Mouse (Mus musculus): ENCODE data around the gene Agbl4. TPM values are rescaled to one million over a fixed set of nuclear protein-coding genes. Genes with fewer than 3 reads are reported as not detected.

Agbl4 gene
- polyA plus RNA-seq, 1 experiment from 2014 or later: not detected

GRCm38 (mm10) chr4:111417716-111418115, 1020.3 kb downstream of the Agbl4 start:
- H3K79me2 ChIP-seq (ENCODE audit: inconsistent target): no peaks in the 10 kb centered on the region
- WGBS (ENCODE audit: missing documents): 93% methylated on average over 4 of the region's 5 CpGs
- no peak overlapping the region for H3K27ac ChIP-seq
- no peaks in the 10 kb centered on the region for H3K36me3 ChIP-seq (ENCODE audit: inconsistent target)
- H3K4me3 ChIP-seq (ENCODE audit: inconsistent target): no peak overlapping the region

DNA sequence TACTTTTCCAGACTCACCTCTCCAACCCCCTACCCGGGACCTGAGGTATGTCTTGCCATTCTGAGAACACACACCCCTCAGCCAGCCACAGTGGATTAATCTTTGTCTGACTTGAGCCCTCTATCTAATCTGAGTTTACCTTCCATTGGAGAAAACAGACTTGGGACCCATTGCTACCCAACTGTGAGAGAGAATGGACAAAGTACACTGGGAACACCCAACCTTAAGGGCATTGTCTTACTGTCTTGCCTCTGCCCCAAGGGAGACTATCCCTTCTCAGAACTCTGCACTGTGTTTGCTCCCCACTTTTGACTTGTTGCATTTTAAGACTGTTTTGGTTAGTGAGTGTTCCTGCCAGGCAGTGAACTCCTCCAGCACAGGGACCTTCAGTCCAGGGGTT, 1022.0 kb downstream of the Agbl4 start:
- Histone ChIP-seq H3K27ac (no peak overlapping the region), H3K79me2 (ENCODE audit: inconsistent target) (no peaks in the 10 kb centered on the region), H3K36me3 (ENCODE audit: inconsistent target) (no peaks in the 10 kb centered on the region), H3K4me3 (ENCODE audit: inconsistent target) (no peak overlapping the region)
- WGBS (ENCODE audit: missing documents): 100% methylated on average over 1 of the region's 1 CpGs

GRCm38 (mm10) chr4:111420031-111420430, 1022.6 kb downstream of the Agbl4 start:
- H3K4me3 ChIP-seq (ENCODE audit: inconsistent target): no peak overlapping the region
- no peaks in the 10 kb centered on the region for H3K36me3 ChIP-seq (ENCODE audit: inconsistent target)
- 91% methylated on average over 3 of the region's 3 CpGs for WGBS (ENCODE audit: missing documents)
- H3K79me2 ChIP-seq (ENCODE audit: inconsistent target): no peaks in the 10 kb centered on the region
- no peak overlapping the region for H3K27ac ChIP-seq

DNA sequence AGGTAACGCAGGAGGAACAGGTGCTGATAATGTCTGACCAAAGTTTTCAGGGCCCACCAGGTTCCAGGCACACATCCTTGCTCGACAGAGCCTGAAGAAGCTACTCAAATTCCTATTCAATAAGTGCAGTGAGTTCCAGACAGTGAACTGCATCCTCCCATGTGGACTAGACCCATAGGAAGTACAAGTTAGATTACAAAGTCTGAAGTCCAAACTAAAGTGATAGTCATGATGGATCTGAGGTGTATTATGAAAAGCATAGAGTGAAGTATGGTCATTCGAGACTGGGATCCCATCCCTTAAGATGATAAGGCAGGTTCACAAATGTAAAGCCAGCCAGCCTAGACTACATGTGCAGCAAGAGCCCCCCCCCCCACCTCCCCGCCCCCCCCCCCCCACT, 1023.5 kb downstream of the Agbl4 start:
- H3K36me3 ChIP-seq (ENCODE audit: inconsistent target): no peaks in the 10 kb centered on the region
- H3K27ac ChIP-seq: no peak overlapping the region
- no peak overlapping the region for H3K4me3 ChIP-seq (ENCODE audit: inconsistent target)
- 87% methylated on average over 4 of the region's 4 CpGs for WGBS (ENCODE audit: missing documents)
- H3K79me2 ChIP-seq (ENCODE audit: inconsistent target): no peaks in the 10 kb centered on the region

DNA sequence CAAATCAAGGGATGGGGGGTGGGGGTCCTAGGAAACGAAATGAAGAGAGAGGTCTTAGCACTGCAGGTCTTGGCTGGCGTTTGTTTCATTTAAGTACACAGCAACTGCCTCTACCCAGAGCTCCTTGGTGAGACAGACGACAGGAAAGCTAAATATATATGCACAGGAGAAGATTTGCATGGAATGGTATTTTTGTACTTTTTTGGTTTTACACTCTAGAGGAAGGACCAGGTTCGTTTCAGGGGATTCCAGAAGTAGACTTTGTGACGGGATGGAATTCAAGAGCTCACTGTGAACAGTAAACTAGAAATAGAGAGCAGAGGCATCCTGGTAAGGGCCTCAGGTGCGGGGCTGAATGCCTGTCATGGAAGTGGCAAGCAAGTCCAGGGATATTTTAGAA, 1024.3 kb downstream of the Agbl4 start:
- H3K36me3 ChIP-seq (ENCODE audit: inconsistent target): no peaks in the 10 kb centered on the region
- H3K27ac ChIP-seq: no peak overlapping the region
- 89% methylated on average over 6 of the region's 6 CpGs for WGBS (ENCODE audit: missing documents)
- H3K4me3 ChIP-seq (ENCODE audit: inconsistent target): no peak overlapping the region
- H3K79me2 ChIP-seq (ENCODE audit: inconsistent target): no peaks in the 10 kb centered on the region

DNA sequence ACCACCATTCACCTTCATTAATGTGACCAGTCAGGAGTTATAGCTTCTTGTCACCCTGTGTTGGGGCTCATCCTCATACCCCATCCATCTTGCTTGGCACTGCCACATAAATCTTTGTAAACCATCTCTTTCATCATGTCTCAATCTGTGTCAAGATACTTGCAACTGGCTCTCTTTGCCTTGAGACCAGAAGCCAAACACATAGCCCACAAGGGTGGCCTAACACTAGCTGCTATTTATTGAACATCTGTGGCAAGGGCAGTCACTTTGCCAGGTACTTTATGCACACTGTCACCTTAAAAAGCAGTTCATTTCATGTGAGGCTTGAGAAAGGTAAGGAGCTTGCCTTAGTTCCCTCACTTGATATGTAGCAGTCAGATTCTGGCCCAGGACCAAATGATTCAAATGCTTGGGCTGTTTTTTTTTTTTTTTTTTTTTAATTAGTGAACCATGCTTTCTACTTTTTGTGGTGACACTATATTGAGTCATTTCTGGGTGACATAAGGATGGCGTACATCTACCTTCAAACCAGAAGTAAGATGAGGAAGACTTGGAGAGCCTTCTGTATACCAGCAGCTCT, 1027.0 kb downstream of the Agbl4 start:
- Histone ChIP-seq H3K36me3 (ENCODE audit: inconsistent target) (no peaks in the 10 kb centered on the region), H3K79me2 (ENCODE audit: inconsistent target) (no peaks in the 10 kb centered on the region), H3K27ac (no peak overlapping the region), H3K4me3 (ENCODE audit: inconsistent target) (no peak overlapping the region)
- WGBS (ENCODE audit: missing documents): 88% methylated on average over 1 of the region's 1 CpGs

GRCm38 (mm10) chr4:111425170-111425569, 1027.7 kb downstream of the Agbl4 start:
- Histone ChIP-seq H3K4me3 (ENCODE audit: inconsistent target) (no peak overlapping the region), H3K36me3 (ENCODE audit: inconsistent target) (no peaks in the 10 kb centered on the region), H3K79me2 (ENCODE audit: inconsistent target) (no peaks in the 10 kb centered on the region), H3K27ac (no peak overlapping the region)
- 71% methylated on average over 6 of the region's 6 CpGs for WGBS (ENCODE audit: missing documents)

DNA sequence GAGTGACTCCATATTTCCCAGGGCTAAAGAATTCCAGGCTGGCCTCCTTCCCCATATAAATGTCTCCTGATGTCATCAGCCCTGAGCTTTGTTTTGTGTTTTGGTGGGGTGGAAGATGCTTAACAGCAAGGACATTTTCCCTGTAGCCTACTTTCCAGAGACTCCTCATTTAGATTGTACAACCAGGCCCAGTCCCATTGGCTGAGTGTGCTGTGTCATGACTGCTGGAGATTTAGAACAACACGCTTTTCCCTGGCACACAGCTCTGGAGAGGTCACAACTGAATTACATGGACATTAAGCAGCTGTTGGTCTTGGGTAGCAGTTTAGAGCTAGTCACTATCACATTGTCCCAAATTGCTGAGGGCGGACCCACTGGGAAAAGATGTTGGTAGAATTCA, 1033.7 kb downstream of the Agbl4 start:
- 94% methylated on average over 2 of the region's 2 CpGs for WGBS (ENCODE audit: missing documents)
- no peaks in the 10 kb centered on the region for H3K36me3 ChIP-seq (ENCODE audit: inconsistent target)
- no peak overlapping the region for H3K4me3 ChIP-seq (ENCODE audit: inconsistent target)
- no peak overlapping the region for H3K27ac ChIP-seq
- no peaks in the 10 kb centered on the region for H3K79me2 ChIP-seq (ENCODE audit: inconsistent target)

GRCm38 (mm10) chr4:111432013-111432412, 1034.6 kb downstream of the Agbl4 start:
- Histone ChIP-seq H3K27ac (no peak overlapping the region), H3K36me3 (ENCODE audit: inconsistent target) (no peaks in the 10 kb centered on the region), H3K4me3 (ENCODE audit: inconsistent target) (no peak overlapping the region), H3K79me2 (ENCODE audit: inconsistent target) (no peaks in the 10 kb centered on the region)
- WGBS (ENCODE audit: missing documents): 83% methylated on average over 5 of the region's 5 CpGs

- Histone ChIP-seq H3K4me3 (ENCODE audit: inconsistent target) (no peak overlapping the region), H3K27ac (no peak overlapping the region), H3K79me2 (ENCODE audit: inconsistent target) (no peaks in the 10 kb centered on the region), H3K36me3 (ENCODE audit: inconsistent target) (no peaks in the 10 kb centered on the region)
- WGBS (ENCODE audit: missing documents): 81% methylated on average over 5 of the region's 5 CpGs
These were observed 1035.0 kb downstream of the Agbl4 start for GRCm38 (mm10) chr4:111432417-111432816.

DNA sequence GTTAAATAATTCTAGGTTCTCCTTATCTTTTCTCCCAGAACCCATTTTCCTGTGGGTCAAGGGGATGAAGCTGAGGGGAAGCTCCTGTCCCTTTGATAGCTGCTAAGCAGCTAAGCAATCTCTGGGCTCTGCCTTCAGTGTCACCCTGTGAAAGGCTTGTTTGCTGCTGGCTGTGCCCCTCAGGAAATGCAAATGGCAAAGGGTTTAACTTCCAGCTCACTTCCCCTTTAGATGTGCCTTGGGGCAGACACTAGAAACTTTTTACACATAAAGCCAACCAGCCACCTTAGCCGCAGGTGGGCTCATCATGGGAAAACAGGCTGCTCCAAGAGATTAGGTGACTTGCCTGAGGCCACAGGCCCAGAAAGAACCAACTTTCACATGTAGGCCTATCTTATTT, 1044.2 kb downstream of the Agbl4 start:
- Histone ChIP-seq H3K79me2 (ENCODE audit: inconsistent target) (no peaks in the 10 kb centered on the region), H3K27ac (no peak overlapping the region), H3K36me3 (ENCODE audit: inconsistent target) (no peaks in the 10 kb centered on the region), H3K4me3 (ENCODE audit: inconsistent target) (no peak overlapping the region)
- WGBS (ENCODE audit: missing documents): 73% methylated on average over 1 of the region's 1 CpGs

DNA sequence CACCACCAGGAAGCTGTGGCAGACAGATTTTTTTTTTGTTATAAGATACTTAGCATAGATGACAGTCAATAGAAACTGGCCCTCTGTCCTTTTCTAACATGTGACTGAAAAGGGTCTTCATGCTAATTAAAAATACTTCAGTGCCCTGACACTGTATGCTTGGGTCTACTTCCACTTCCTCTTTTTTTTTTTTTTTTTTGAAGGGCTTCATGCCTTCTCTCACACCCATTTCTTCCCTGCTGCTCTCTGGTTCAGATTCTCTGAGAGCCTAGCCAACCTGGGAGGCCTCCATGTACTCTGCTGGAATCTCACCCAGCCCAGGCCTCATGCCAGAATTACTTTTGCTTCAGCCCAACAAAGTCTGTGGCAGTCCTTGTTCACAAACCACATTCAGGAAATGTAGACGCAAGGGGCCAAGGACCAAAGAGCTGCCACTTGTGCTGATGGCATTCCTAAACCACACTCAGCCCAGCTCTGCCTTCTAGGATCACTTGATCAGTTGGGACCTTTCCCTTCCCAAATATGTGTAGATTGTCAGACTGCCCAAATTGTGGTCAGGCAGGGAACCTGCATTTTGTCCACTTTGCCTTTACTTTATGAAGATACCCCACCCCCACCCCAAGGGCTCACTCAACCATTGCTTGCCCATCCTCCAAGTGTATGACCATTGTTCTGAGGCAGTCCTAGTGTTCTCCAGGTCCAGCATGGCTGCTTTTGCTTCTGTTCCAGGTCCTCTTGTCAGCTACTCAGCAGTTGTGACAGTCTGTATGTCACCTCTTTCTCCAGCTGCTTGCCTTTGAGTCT, 1045.2 kb downstream of the Agbl4 start:
- WGBS (ENCODE audit: missing documents): 23% methylated on average over 1 of the region's 1 CpGs
- Histone ChIP-seq H3K36me3 (ENCODE audit: inconsistent target) (no peaks in the 10 kb centered on the region), H3K79me2 (ENCODE audit: inconsistent target) (no peaks in the 10 kb centered on the region), H3K4me3 (ENCODE audit: inconsistent target) (no peak overlapping the region), H3K27ac (no peak overlapping the region)

- Histone ChIP-seq H3K79me2 (ENCODE audit: inconsistent target) (no peaks in the 10 kb centered on the region), H3K36me3 (ENCODE audit: inconsistent target) (no peaks in the 10 kb centered on the region), H3K4me3 (ENCODE audit: inconsistent target) (no peak overlapping the region), H3K27ac (no peak overlapping the region)
- WGBS (ENCODE audit: missing documents): 94% methylated on average over 10 of the region's 10 CpGs
These were observed 1046.6 kb downstream of the Agbl4 start for GRCm38 (mm10) chr4:111443906-111444615.

DNA sequence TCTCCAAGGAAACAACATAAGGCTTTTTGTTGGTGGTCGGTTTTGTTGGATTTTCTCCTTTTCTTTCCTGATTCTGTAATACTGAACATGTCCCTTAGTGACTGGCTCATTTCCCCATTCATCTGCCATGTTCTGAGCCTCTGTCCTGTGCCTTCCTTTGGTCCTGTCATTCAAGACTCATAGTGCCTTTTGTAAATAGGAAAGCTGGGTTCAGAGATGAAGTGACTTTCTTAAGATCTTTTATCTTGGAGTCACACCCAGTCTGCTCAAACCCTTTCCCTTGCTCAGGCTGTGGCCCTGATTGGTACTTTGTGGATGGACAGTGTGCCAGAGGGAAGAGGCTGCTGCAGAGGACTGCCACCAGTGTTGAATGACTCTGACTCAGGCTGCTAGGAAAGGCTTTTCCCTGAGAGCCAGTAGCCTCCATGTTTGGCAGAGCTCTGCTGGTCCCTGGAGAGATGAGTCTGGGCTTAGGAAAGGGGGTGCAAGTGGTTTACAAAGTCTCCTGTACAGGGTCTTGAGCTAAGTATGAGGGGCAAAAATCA, 1047.2 kb downstream of the Agbl4 start:
- Histone ChIP-seq H3K79me2 (ENCODE audit: inconsistent target) (no peaks in the 10 kb centered on the region), H3K27ac (no peak overlapping the region), H3K4me3 (ENCODE audit: inconsistent target) (no peak overlapping the region), H3K36me3 (ENCODE audit: inconsistent target) (no peaks in the 10 kb centered on the region)
- WGBS (ENCODE audit: missing documents): 92% methylated on average over 1 of the region's 1 CpGs

GRCm38 (mm10) chr4:111447918-111448317, 1050.5 kb downstream of the Agbl4 start:
- Histone ChIP-seq H3K36me3 (ENCODE audit: inconsistent target) (no peaks in the 10 kb centered on the region), H3K27ac (no peak overlapping the region), H3K79me2 (ENCODE audit: inconsistent target) (no peaks in the 10 kb centered on the region), H3K4me3 (ENCODE audit: inconsistent target) (no peak overlapping the region)
- 80% methylated on average over 3 of the region's 3 CpGs for WGBS (ENCODE audit: missing documents)

Measured in macrophage (primary cell).